Mouse (Mus musculus) c-Kit-positive CD71-negative TER-119-negative erythroid progenitor cells, embryonic 14.5 days (primary cell): ENCODE results near the gene Cypt14.
"Not testable (repeated sequence)": the region's sequence is repeated elsewhere in the genome, so short reads cannot be mapped to it uniquely, and the experiment has no call there.

Experiments
- DNase-seq: peaks from one replicate; pipeline ENCODE4 v3.0.0-alpha.2; 2013; ENCODE audit warnings: low read depth

The Cypt14 gene

DNA sequence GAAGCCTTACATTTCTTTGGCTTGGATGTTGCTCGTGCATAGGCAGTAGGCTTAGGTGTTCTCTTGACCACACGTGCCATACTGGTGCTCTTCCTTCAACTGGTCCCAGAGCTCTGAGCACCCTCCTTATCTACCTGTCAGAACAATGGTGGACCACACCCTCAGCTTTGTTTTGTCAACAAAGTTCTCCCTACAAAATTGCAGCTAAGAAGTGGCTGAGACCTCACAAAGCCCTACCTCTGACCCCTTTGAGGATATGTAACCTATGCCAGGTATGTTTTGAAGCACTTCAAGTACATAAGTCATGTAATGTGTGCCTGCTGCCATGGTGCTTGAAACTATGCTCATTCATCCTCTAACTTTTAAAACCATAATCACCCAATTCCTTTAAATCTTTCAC, at the start of gene Cypt14:
TSS of gene Cypt14 (minus strand) at position 101 of the 400 bp plus-strand sequence.
- not testable (repeated sequence) for DNase-seq
